Mouse (Mus musculus) lung, embryonic 14.5 days (tissue): ENCODE measurements around the gene Vmn1r55. TPM values are rescaled to one million over a fixed set of nuclear protein-coding genes. Genes with fewer than 3 reads are reported as not detected.
"Not testable (repeated sequence)": the region's sequence is repeated elsewhere in the genome, so short reads cannot be mapped to it uniquely, and the experiment has no call there.

Experiments
- ATAC-seq: fragments of 200-750 bp; cut with Nextera tagmentation; 2 replicates; pipeline ENCODE4 v1.8.0; 2017; ENCODE audit warnings: mild to moderate bottlenecking, moderate TSS enrichment, moderate library complexity; ENCODE audit not compliant: insufficient read depth
- DNase-seq: peaks from one replicate; pipeline ENCODE4 v3.0.0-alpha.2; 2015
- H3K27ac ChIP-seq: fragments of 300-500 bp; sonication (generic); 2 replicates; pipeline ENCODE4 v1.5.1; 2014; ENCODE audit warnings: low read depth, mild to moderate bottlenecking, moderate library complexity
- H3K27me3 ChIP-seq: fragments of 300-500 bp; sonication (generic); 2 replicates; pipeline ENCODE4 v1.6.1; 2014; ENCODE audit warnings: low read length, control low read depth; ENCODE audit not compliant: insufficient read depth
- H3K36me3 ChIP-seq: fragments of 300-500 bp; sonication (generic); 2 replicates; pipeline ENCODE4 v1.6.1; 2014; ENCODE audit warnings: control low read depth; ENCODE audit not compliant: insufficient read depth
- H3K4me1 ChIP-seq: fragments of 300-500 bp; sonication (generic); 2 replicates; pipeline ENCODE4 v1.6.1; 2014; ENCODE audit warnings: antibody characterized with exemption, control low read depth; ENCODE audit not compliant: insufficient read depth
- H3K4me2 ChIP-seq: fragments of 300-500 bp; sonication (generic); 2 replicates; pipeline ENCODE4 v1.6.1; 2014; ENCODE audit warnings: mild to moderate bottlenecking
- H3K4me3 ChIP-seq: fragments of 300-500 bp; sonication (generic); 2 replicates; pipeline ENCODE4 v1.5.1; 2014; ENCODE audit warnings: low read depth, low read length
- H3K9ac ChIP-seq: fragments of 300-500 bp; sonication (generic); 2 replicates; pipeline ENCODE4 v1.6.1; 2014
- H3K9me3 ChIP-seq: fragments of 300-500 bp; sonication (generic); 2 replicates; pipeline ENCODE4 v1.6.1; 2016; ENCODE audit warnings: low read depth, low read length, control low read depth
- CTCF ChIP-seq: IDR thresholded peaks from 2 replicates; pipeline ENCODE4 v1.5.1; 2016; ENCODE audit warnings: antibody characterized with exemption, low read depth
- WGBS: fragments of 180-500 bp; shearing (Covaris S2); extraction: QIAGEN DNeasy Blood & Tissue Kit; methylation state at CpG from one replicate; pipeline ENCODE4 v1.1.7; 2014; 5-methylcytosine and 5-hydroxymethylcytosine counted together
- polyA plus RNA-seq: library from polyadenylated mRNA; unstranded; fragments of >200 nt; fragmentation: Nextera tagmentation; extraction: Ambion mirVana; gene quantifications from 2 replicates; pipeline ENCODE4 v1.2.1, GENCODE M21; 2014

The Vmn1r55 gene
- polyA plus RNA-seq: 0.03 TPM in 1 of 2 replicates, not detected in the other

GRCm38 (mm10) chr7:5149570-5149969 lies at the start of gene Vmn1r55:
Vmn1r55 (minus strand) TSS chr7:5149670.
- H3K9ac ChIP-seq, DNase-seq, H3K27ac ChIP-seq, H3K9me3 ChIP-seq, H3K4me1 ChIP-seq, H3K4me2 ChIP-seq, H3K27me3 ChIP-seq, H3K4me3 ChIP-seq, H3K36me3 ChIP-seq, ATAC-seq: not testable (repeated sequence)

DNA sequence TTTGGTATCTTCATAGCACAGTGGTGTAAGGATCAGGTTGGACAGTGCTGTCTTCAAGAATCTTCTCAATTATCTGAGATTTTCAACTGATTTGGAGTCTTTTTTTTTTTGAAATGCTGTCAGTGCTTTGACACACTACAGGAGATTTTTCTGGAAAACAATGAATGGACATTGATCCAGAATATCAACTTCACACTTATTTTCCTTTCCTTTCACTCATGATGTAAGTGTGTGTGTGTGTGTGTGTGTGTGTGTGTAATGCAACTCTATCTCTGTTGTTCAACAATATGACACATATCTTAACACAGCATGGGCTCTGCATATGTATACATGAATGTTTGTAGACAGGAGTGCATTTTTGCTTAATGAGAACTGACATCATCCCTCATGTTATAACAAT lies 47.2 kb upstream of the Vmn1r55 start, which contains the start of gene Vmn1r56:
Vmn1r56 (minus strand) TSS at position 101 of the 400 bp plus-strand sequence.
- H3K4me1 ChIP-seq, H3K36me3 ChIP-seq, H3K27ac ChIP-seq, H3K9me3 ChIP-seq, H3K4me2 ChIP-seq, H3K4me3 ChIP-seq, ATAC-seq, H3K9ac ChIP-seq, H3K27me3 ChIP-seq, DNase-seq: not testable (repeated sequence)

- Histone ChIP-seq H3K4me2 (peak within 1 kb of the TSS; percentile 57), H3K36me3 (no peaks in the 10 kb centered on the region), H3K27me3 (no peaks in the 10 kb centered on the region), H3K4me3 (peak within 1 kb of the TSS; percentile 24), H3K9ac (peak within 1 kb of the TSS; percentile 36; the same call in 1 of the 2 replicates), H3K27ac (no peak within 1 kb of the TSS), H3K4me1 (no peaks in the 10 kb centered on the region), H3K9me3 (no peaks in the 10 kb centered on the region)
- peak; percentile 77 for TF ChIP-seq CTCF
- peak; percentile 84 for DNase-seq
- peak; percentile 83 for ATAC-seq
- WGBS: 16% methylated on average over 42 of the region's 42 CpGs
Observed at GRCm38 (mm10) chr7:5125549-5126406, 23.7 kb downstream of the Vmn1r55 start, which contains the start of gene Rasl2-9. Rasl2-9 (minus strand) TSS chr7:5125950.

DNA sequence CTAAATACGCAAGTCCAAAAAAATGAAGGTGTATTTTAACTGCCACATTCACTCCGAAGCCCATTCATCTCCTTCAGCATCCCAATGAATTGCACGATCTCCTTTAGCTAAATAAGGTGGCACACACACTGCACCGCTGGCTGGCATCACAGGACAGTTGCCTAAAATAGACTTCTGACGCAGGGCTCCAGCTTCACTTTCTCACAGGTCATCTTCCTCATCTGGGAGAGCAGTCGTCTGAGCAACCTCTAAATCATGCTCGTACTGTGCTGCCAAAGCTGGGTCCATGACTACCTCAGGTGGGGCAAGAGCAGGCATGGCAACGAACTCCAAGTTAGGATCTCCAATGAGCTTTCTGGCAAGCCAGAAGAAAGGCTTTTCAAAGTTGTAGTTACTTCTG lies 24.4 kb downstream of the Vmn1r55 start:
- 83% methylated on average over 8 of the region's 8 CpGs for WGBS
- no peak for ATAC-seq

DNA sequence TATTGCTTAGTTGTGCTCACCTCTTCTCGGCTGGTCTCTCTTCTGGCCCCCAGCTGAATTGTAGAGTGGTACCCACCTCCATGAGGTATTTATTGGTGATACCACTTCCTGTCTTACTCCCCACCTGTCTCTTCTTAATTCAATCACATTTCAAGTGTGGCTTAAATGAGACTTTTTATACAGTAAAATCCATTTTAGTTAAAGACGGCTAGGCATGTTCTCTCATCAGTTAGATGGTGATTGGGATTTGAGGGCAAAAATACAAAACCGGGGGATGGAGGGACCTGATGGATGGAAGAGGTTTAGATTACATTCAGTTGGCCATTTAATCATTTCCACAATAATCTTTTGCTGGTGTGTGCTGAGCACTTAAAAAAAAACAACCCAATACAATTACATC lies 32.6 kb downstream of the Vmn1r55 start, which contains the start of gene Rfpl4:
Rfpl4 (minus strand) TSS at position 101 of the 400 bp plus-strand sequence.
- TF ChIP-seq CTCF: no peak
- H3K4me2 ChIP-seq: no peak within 1 kb of the TSS
- WGBS: 85% methylated on average over 3 of the region's 3 CpGs
- no peak for DNase-seq
- H3K9ac ChIP-seq: no peak within 1 kb of the TSS
- H3K4me1 ChIP-seq: no peaks in the 10 kb centered on the region
- no peak within 1 kb of the TSS for H3K4me3 ChIP-seq
- H3K36me3 ChIP-seq: no peaks in the 10 kb centered on the region
- H3K9me3 ChIP-seq: no peaks in the 10 kb centered on the region
- ATAC-seq: no peak
- no peak within 1 kb of the TSS for H3K27ac ChIP-seq
- no peaks in the 10 kb centered on the region for H3K27me3 ChIP-seq

More for the DNA sequence above, 24.4 kb downstream of the Vmn1r55 start:
- TF ChIP-seq CTCF: no peak
- DNase-seq: no peak
- no peak overlapping the region for H3K9ac ChIP-seq
- H3K27ac ChIP-seq: no peak overlapping the region
- no peaks in the 10 kb centered on the region for H3K9me3 ChIP-seq
- no peaks in the 10 kb centered on the region for H3K27me3 ChIP-seq
- H3K4me1 ChIP-seq: no peaks in the 10 kb centered on the region
- no peaks in the 10 kb centered on the region for H3K36me3 ChIP-seq
- H3K4me3 ChIP-seq: no peak overlapping the region
- H3K4me2 ChIP-seq: no peak overlapping the region

DNA sequence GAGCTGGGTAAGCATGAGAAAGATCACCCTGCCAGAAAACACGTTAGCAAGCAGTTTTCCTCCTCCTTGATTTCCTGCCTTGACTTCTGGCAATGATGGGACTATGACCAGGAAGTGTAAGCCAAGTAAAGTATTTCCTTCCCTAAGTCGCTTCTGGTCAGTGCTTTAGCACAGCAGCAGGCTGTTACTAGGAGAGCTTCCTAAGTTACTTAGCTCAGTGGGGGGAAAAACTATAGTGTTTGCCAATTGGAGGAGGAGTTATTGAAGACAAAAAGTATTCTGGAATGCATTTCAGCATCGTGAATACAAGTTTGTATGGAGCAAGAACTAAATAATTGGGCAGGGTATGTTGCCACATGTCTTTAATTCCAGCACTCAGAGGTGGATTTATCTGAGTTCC lies 36.8 kb downstream of the Vmn1r55 start:
- H3K4me1 ChIP-seq: no peaks in the 10 kb centered on the region
- WGBS: 18% methylated on average over 3 of the region's 3 CpGs
- no peaks in the 10 kb centered on the region for H3K9me3 ChIP-seq
- no peak overlapping the region for H3K4me3 ChIP-seq
- H3K27me3 ChIP-seq: no peaks in the 10 kb centered on the region
- H3K27ac ChIP-seq: no peak overlapping the region
- no peak for TF ChIP-seq CTCF
- no peak for ATAC-seq
- peak; percentile 31 for DNase-seq
- no peak overlapping the region for H3K9ac ChIP-seq
- no peaks in the 10 kb centered on the region for H3K36me3 ChIP-seq
- no peak overlapping the region for H3K4me2 ChIP-seq

DNA sequence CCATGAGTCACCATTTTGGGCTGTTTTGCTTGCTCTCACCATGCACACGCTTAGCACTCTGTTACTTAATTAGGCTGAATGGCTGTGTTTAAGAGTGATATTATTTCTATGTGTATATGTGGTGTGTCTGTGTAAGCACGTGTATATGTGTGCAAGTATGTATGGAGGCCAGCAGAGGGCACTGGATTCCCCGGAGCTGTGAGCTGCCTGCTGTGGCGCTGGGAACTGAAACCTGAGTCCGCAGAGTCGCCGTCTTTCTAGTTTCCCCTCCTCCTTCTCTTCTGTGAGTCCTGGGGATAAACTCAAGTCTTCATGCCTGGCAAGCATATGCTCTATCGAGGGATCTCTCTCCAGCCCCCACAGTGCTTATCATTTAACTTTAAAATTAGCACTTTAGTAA lies 40.2 kb downstream of the Vmn1r55 start:
- Histone ChIP-seq H3K36me3 (no peaks in the 10 kb centered on the region), H3K27ac (no peak overlapping the region), H3K4me3 (no peak overlapping the region), H3K9me3 (no peaks in the 10 kb centered on the region), H3K4me1 (no peaks in the 10 kb centered on the region), H3K9ac (no peak overlapping the region), H3K4me2 (no peak overlapping the region), H3K27me3 (no peaks in the 10 kb centered on the region)
- TF ChIP-seq CTCF: no peak
- DNase-seq: no peak
- WGBS: 83% methylated on average over 8 of the region's 8 CpGs
- ATAC-seq: no peak
